Mouse (Mus musculus) stomach, embryonic 14.5 days (tissue): ENCODE measurements around the gene Vps50. TPM values are rescaled to one million over a fixed set of nuclear protein-coding genes. Genes with fewer than 3 reads are reported as not detected.
"Not testable (repeated sequence)": the region's sequence is repeated elsewhere in the genome, so short reads cannot be mapped to it uniquely, and the experiment has no call there.

Source experiments
- ATAC-seq: fragments of 200-750 bp; cut with Nextera tagmentation; 2 replicates; pipeline ENCODE4 v1.8.0; 2017; ENCODE audit warnings: low read depth, moderate TSS enrichment; ENCODE audit not compliant: insufficient number of reproducible peaks, insufficient read depth, low FRiP score
- H3K27ac ChIP-seq: fragments of 300-500 bp; sonication (generic); 2 replicates; pipeline ENCODE4 v1.5.1; 2014; ENCODE audit warnings: mild to moderate bottlenecking, low read length, moderate library complexity, mixed read lengths
- H3K27me3 ChIP-seq: fragments of 300-500 bp; sonication (generic); 2 replicates; pipeline ENCODE4 v1.6.1; 2014; ENCODE audit warnings: low read length, control low read depth, mixed read lengths; ENCODE audit not compliant: control insufficient read depth, insufficient read depth
- H3K36me3 ChIP-seq: fragments of 300-500 bp; sonication (generic); 2 replicates; pipeline ENCODE4 v1.6.1; 2014; ENCODE audit warnings: mild to moderate bottlenecking, control low read depth, low read length, moderate library complexity, mixed read lengths; ENCODE audit not compliant: control insufficient read depth, insufficient read depth
- H3K4me1 ChIP-seq: fragments of 300-500 bp; sonication (generic); 2 replicates; pipeline ENCODE4 v1.6.1; 2014; ENCODE audit warnings: low read length, control low read depth, mixed read lengths; ENCODE audit not compliant: control insufficient read depth, insufficient read depth
- H3K4me2 ChIP-seq: fragments of 300-500 bp; sonication (generic); replicated peaks from 2 replicates; pipeline ENCODE4 v1.6.1; 2014; ENCODE audit warnings: low read depth, low read length, control low read depth
- H3K4me3 ChIP-seq: fragments of 300-500 bp; sonication (generic); 2 replicates; pipeline ENCODE4 v1.5.1; 2014; ENCODE audit warnings: low read depth, low read length, control low read depth
- H3K9ac ChIP-seq: fragments of 300-500 bp; sonication (generic); replicated peaks from 2 replicates; pipeline ENCODE4 v1.6.1; 2014; ENCODE audit warnings: low read depth, mild to moderate bottlenecking, control low read depth, low read length, moderate library complexity, mixed read lengths
- H3K9me3 ChIP-seq: fragments of 300-500 bp; sonication (generic); 2 replicates; pipeline ENCODE4 v1.6.1; 2016; ENCODE audit warnings: low read depth, low read length, control low read depth; ENCODE audit not compliant: control insufficient read depth
- WGBS: fragments of 180-500 bp; shearing (Covaris S2); extraction: QIAGEN DNeasy Blood & Tissue Kit; methylation state at CpG from one replicate; pipeline ENCODE4 v1.1.7; 2014; 5-methylcytosine and 5-hydroxymethylcytosine counted together
- polyA plus RNA-seq: library from polyadenylated mRNA; unstranded; fragments of >200 nt; fragmentation: Nextera tagmentation; extraction: Ambion mirVana; gene quantifications from 2 replicates; pipeline ENCODE4 v1.2.1, GENCODE M21; 2014

Gene Vps50
- polyA plus RNA-seq, 1 experiment from 2014 or later = 34.0 TPM

GRCm38 (mm10) chr6:3508151-3508550 is 10.0 kb downstream of the Vps50 start:
- WGBS = 91% methylated on average over 2 of the region's 2 CpGs
- H3K27me3 ChIP-seq, H3K27ac ChIP-seq, H3K4me2 ChIP-seq, H3K9ac ChIP-seq, H3K9me3 ChIP-seq, ATAC-seq, H3K36me3 ChIP-seq, H3K4me1 ChIP-seq, H3K4me3 ChIP-seq: not testable (repeated sequence)

- WGBS = 19% methylated on average over 2 of the region's 2 CpGs
- no peak overlapping the region for H3K4me3 ChIP-seq
- ATAC-seq = no peak
- no peaks in the 10 kb centered on the region for H3K9me3 ChIP-seq
- H3K4me1 ChIP-seq = no peaks in the 10 kb centered on the region
- H3K27ac ChIP-seq = no peak overlapping the region
- H3K4me2 ChIP-seq = no peak overlapping the region
- H3K36me3 ChIP-seq = no peaks in the 10 kb centered on the region
- H3K9ac ChIP-seq = no peak overlapping the region
- H3K27me3 ChIP-seq = no peaks in the 10 kb centered on the region
Measured at GRCm38 (mm10) chr6:3509782-3510181, 11.6 kb downstream of the Vps50 start.

GRCm38 (mm10) chr6:3511116-3511515 is 12.9 kb downstream of the Vps50 start:
- ATAC-seq = no peak
- H3K9me3 ChIP-seq = no peaks in the 10 kb centered on the region
- no peaks in the 10 kb centered on the region for H3K4me1 ChIP-seq
- H3K9ac ChIP-seq = no peak overlapping the region
- no peak overlapping the region for H3K4me2 ChIP-seq
- no peak overlapping the region for H3K4me3 ChIP-seq
- H3K36me3 ChIP-seq = no peaks in the 10 kb centered on the region
- WGBS = 80% methylated on average over 10 of the region's 10 CpGs
- no peaks in the 10 kb centered on the region for H3K27me3 ChIP-seq
- no peak overlapping the region for H3K27ac ChIP-seq

- ATAC-seq = no peak
- H3K27ac ChIP-seq = no peak overlapping the region
- H3K9ac ChIP-seq = no peak overlapping the region
- 47% methylated on average over 11 of the region's 11 CpGs for WGBS
- H3K4me1 ChIP-seq = no peaks in the 10 kb centered on the region
- no peak overlapping the region for H3K4me3 ChIP-seq
- H3K9me3 ChIP-seq = no peaks in the 10 kb centered on the region
- H3K27me3 ChIP-seq = no peaks in the 10 kb centered on the region
- H3K4me2 ChIP-seq = no peak overlapping the region
- no peaks in the 10 kb centered on the region for H3K36me3 ChIP-seq
Measured at GRCm38 (mm10) chr6:3511612-3512011, 13.4 kb downstream of the Vps50 start.

GRCm38 (mm10) chr6:3512611-3513010 is 14.4 kb downstream of the Vps50 start:
- ATAC-seq = no peak
- WGBS = 56% methylated on average over 3 of the region's 3 CpGs
- H3K9me3 ChIP-seq = no peaks in the 10 kb centered on the region

GRCm38 (mm10) chr6:3528198-3528597 is 30.0 kb downstream of the Vps50 start:
- H3K9ac ChIP-seq = no peak overlapping the region
- 89% methylated on average over 4 of the region's 4 CpGs for WGBS

More at GRCm38 (mm10) chr6:3512611-3513010, 14.4 kb downstream of the Vps50 start:
- H3K4me2 ChIP-seq = no peak overlapping the region
- no peaks in the 10 kb centered on the region for H3K4me1 ChIP-seq
- no peaks in the 10 kb centered on the region for H3K27me3 ChIP-seq
- no peak overlapping the region for H3K9ac ChIP-seq
- H3K4me3 ChIP-seq = no peak overlapping the region
- H3K27ac ChIP-seq = no peak overlapping the region
- H3K36me3 ChIP-seq = no peaks in the 10 kb centered on the region

GRCm38 (mm10) chr6:3531445-3531844 is 33.3 kb downstream of the Vps50 start:
- Histone ChIP-seq H3K27ac (no peak overlapping the region), H3K27me3 (no peaks in the 10 kb centered on the region), H3K9ac (no peak overlapping the region), H3K36me3 (no peaks in the 10 kb centered on the region), H3K9me3 (no peaks in the 10 kb centered on the region), H3K4me3 (no peak overlapping the region), H3K4me1 (no peaks in the 10 kb centered on the region), H3K4me2 (no peak overlapping the region)
- no peak for ATAC-seq
- 79% methylated on average over 5 of the region's 5 CpGs for WGBS

More at GRCm38 (mm10) chr6:3528198-3528597, 30.0 kb downstream of the Vps50 start:
- H3K4me3 ChIP-seq = no peak overlapping the region
- H3K27me3 ChIP-seq = no peaks in the 10 kb centered on the region
- no peaks in the 10 kb centered on the region for H3K4me1 ChIP-seq
- ATAC-seq = no peak
- no peak overlapping the region for H3K27ac ChIP-seq
- H3K9me3 ChIP-seq = no peaks in the 10 kb centered on the region
- H3K4me2 ChIP-seq = no peak overlapping the region
- H3K36me3 ChIP-seq = no peaks in the 10 kb centered on the region

GRCm38 (mm10) chr6:3536048-3536447 is 37.9 kb downstream of the Vps50 start:
- Histone ChIP-seq H3K4me2 (no peak overlapping the region), H3K27me3 (no peaks in the 10 kb centered on the region), H3K27ac (no peak overlapping the region), H3K9me3 (no peaks in the 10 kb centered on the region), H3K9ac (no peak overlapping the region), H3K4me1 (no peaks in the 10 kb centered on the region), H3K36me3 (no peaks in the 10 kb centered on the region), H3K4me3 (no peak overlapping the region)
- ATAC-seq = no peak
- WGBS = 76% methylated on average over 1 of the region's 1 CpGs

GRCm38 (mm10) chr6:3539470-3539869 is 41.3 kb downstream of the Vps50 start:
- Histone ChIP-seq H3K4me1 (no peaks in the 10 kb centered on the region), H3K36me3 (no peaks in the 10 kb centered on the region), H3K4me2 (no peak overlapping the region), H3K9me3 (no peaks in the 10 kb centered on the region), H3K27ac (no peak overlapping the region), H3K27me3 (no peaks in the 10 kb centered on the region), H3K9ac (no peak overlapping the region), H3K4me3 (no peak overlapping the region)
- ATAC-seq = no peak
- WGBS = 56% methylated on average over 2 of the region's 2 CpGs
